In the genomic region with DNA sequence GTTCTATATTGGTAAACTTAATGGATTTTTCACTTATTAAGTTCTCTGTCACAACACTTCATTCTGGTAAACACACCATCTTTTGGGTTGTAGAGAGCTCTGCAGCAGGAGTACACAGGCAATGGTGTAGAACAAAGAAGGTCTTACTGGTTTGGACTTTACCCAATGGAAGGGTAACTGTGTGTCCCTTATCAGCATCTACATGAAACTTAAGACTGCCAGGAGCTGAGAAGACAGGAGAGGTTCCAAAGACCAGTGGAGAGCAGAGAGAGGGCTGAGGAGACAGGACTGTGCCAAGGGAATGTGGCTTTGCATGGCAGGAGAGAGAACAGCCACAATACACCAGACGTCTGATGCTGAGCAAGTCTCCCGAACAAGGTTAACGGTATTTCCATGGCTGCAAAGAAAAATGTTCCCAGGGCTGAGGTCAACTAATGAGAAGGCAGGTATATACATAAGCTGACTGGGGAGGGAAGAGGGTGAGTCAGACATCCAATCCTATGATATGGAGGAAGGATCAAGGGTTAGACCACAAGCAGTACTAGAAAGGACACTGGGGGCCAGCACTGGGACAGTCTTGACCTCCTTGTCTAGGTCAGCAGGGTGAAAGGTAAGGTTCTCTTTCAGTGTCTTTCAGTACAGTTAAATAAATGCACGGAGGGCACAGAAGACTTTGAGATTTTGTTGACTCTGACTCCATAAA, we compare ENCODE assay signal across 16 mouse cellular contexts.
"Had no signal": no experiment of that assay in that cellular context is flagged by ENCODE, and none has a peak within 500 bp of the region (broad histone marks: within the 10 kb centered on the region; RNA-seq: fewer than 3 reads in every experiment).

No protein-coding gene starts in this region.

- H3K9me3 ChIP-seq: midbrain, embryonic 10.5 days; midbrain, embryonic 12.5 days; neural tube, embryonic 13.5 days; neural tube, embryonic 15.5 days had no signal

- H3K4me1 ChIP-seq: midbrain, embryonic 10.5 days; midbrain, embryonic 12.5 days; neural tube, embryonic 13.5 days; neural tube, embryonic 15.5 days had no signal

- H3K4me2 ChIP-seq: lung, embryonic 14.5 days; midbrain, embryonic 12.5 days; neural tube, embryonic 13.5 days; neural tube, embryonic 15.5 days had no signal

- H3K27me3 ChIP-seq: midbrain, embryonic 12.5 days; neural tube, embryonic 13.5 days; neural tube, embryonic 15.5 days had no signal

- H3K9ac ChIP-seq: lung, embryonic 14.5 days; midbrain, embryonic 12.5 days; neural tube, embryonic 13.5 days; neural tube, embryonic 15.5 days had no signal

- H3K27ac ChIP-seq: midbrain, embryonic 10.5 days; midbrain, embryonic 12.5 days; neural tube, embryonic 13.5 days; neural tube, embryonic 15.5 days had no signal

- H3K4me3 ChIP-seq: midbrain, embryonic 10.5 days; midbrain, embryonic 12.5 days; myocyte; neural tube, embryonic 13.5 days; neural tube, embryonic 15.5 days had no signal

- ATAC-seq: midbrain, embryonic 16.5 days had no signal

- DNase-seq: lung, adult 18-20 months; lung, embryonic 14.5 days; lung, postnatal 10 days; lung, postnatal 4 days; midbrain, embryonic 14.5 days; right cerebral cortex, postnatal 14 days; spleen, adult 18-20 months; thymus, adult 2 months; thymus, postnatal 25 days; thymus, postnatal 4 days had no signal
